Mouse (Mus musculus): ENCODE results near the gene Olfr1493-ps1. TPM values are rescaled to one million over a fixed set of nuclear protein-coding genes. Genes with fewer than 3 reads are reported as not detected.

Olfr1493-ps1 gene
- total and polyA plus RNA-seq, 3 experiments = 0.11 TPM; not detected in 2

GRCm38 (mm10) chr19:13777578-13777977, 54.5 kb downstream of the Olfr1493-ps1 start, which contains the start of gene Olfr1496:
Olfr1496 (plus strand) TSS chr19:13777878.
- ATAC-seq (ENCODE audit: extremely low read depth, insufficient number of reproducible peaks, low FRiP score, poor library complexity, severe bottlenecking) = no peak

More at GRCm38 (mm10) chr19:13777578-13777977, 54.5 kb downstream of the Olfr1493-ps1 start, which contains the start of gene Olfr1496:
- TF ChIP-seq GATA1 (IDR thresholded peaks at IDR 0.05; ENCODE audit: borderline replicate concordance, low read length) = no peak
- TF ChIP-seq POLR2AphosphoS5 (IDR thresholded peaks at IDR 0.05; ENCODE audit: insufficient replicate concordance, low read depth, low read length) = no peak
- no peak for TF ChIP-seq CTCF (IDR thresholded peaks at IDR 0.05; ENCODE audit: low read depth, low read length)
- TF ChIP-seq GATA2 (IDR thresholded peaks at IDR 0.05; ENCODE audit: borderline replicate concordance, low read depth, low read length) = no peak
- no peak for TF ChIP-seq TAL1 (conservative IDR thresholded peaks at IDR 0.05; ENCODE audit: low read depth, low read length)
- no peaks in the 10 kb centered on the region for H3K36me3 ChIP-seq (replicated peaks)
- no peaks in the 10 kb centered on the region for H3K4me1 ChIP-seq (ENCODE audit: insufficient read depth, low read depth, low read length)
- H3K9me3 ChIP-seq (replicated peaks) = no peaks in the 10 kb centered on the region
- no peak for DNase-seq (ENCODE audit: low spot score)
- H3K4me3 ChIP-seq (ENCODE audit: low read depth, low read length) = no peak within 1 kb of the TSS
- no peaks in the 10 kb centered on the region for H3K27me3 ChIP-seq (ENCODE audit: insufficient read depth, low read length)

Other genes starting within 250 kb of the Olfr1493-ps1 start
- not detected in 2 replicates for gene Olfr1475, start 243.1 kb upstream of the Olfr1493-ps1 start, total RNA-seq (2014; fragmentation: Nextera tagmentation)
- gene Olfr1475, start 243.1 kb upstream of the Olfr1493-ps1 start, total RNA-seq (2017) = 0.12 and 0.22 TPM in 2 replicates
- not detected in 2 replicates for gene Olfr1475, start 243.1 kb upstream of the Olfr1493-ps1 start, polyA plus RNA-seq (2012)
- gene Olfr1477, start 222.7 kb upstream of the Olfr1493-ps1 start, total RNA-seq (2014; fragmentation: Nextera tagmentation) = not detected in 2 replicates
- 0.12 TPM in 1 of 2 replicates, not detected in the other for gene Olfr1477, start 222.7 kb upstream of the Olfr1493-ps1 start, total RNA-seq (2017)
- gene Olfr1477, start 222.7 kb upstream of the Olfr1493-ps1 start, polyA plus RNA-seq (2012) = not detected in 2 replicates
- gene Olfr1480, start 195.4 kb upstream of the Olfr1493-ps1 start, total RNA-seq (2014; fragmentation: Nextera tagmentation) = not detected in 2 replicates
- 0.23 TPM in 1 of 2 replicates, not detected in the other for gene Olfr1480, start 195.4 kb upstream of the Olfr1493-ps1 start, total RNA-seq (2017)
- not detected in 2 replicates for gene Olfr1480, start 195.4 kb upstream of the Olfr1493-ps1 start, polyA plus RNA-seq (2012)
- gene Olfr1484, start 139.8 kb upstream of the Olfr1493-ps1 start, total RNA-seq (2014; fragmentation: Nextera tagmentation) = not detected in 2 replicates
- gene Olfr1484, start 139.8 kb upstream of the Olfr1493-ps1 start, total RNA-seq (2017) = 0.06 and 0.76 TPM in 2 replicates
- gene Olfr1484, start 139.8 kb upstream of the Olfr1493-ps1 start, polyA plus RNA-seq (2012) = not detected in 2 replicates
- gene Olfr1487, start 105.9 kb upstream of the Olfr1493-ps1 start, total RNA-seq (2014; fragmentation: Nextera tagmentation) = not detected in 2 replicates
- gene Olfr1487, start 105.9 kb upstream of the Olfr1493-ps1 start, total RNA-seq (2017) = 0.05 and 0.12 TPM in 2 replicates
- not detected in 2 replicates for gene Olfr1487, start 105.9 kb upstream of the Olfr1493-ps1 start, polyA plus RNA-seq (2012)
- gene Olfr1489, start 91.7 kb upstream of the Olfr1493-ps1 start, total RNA-seq (2014; fragmentation: Nextera tagmentation) = not detected in 2 replicates
- 0.12 and 0.44 TPM in 2 replicates for gene Olfr1489, start 91.7 kb upstream of the Olfr1493-ps1 start, total RNA-seq (2017)
- gene Olfr1489, start 91.7 kb upstream of the Olfr1493-ps1 start, polyA plus RNA-seq (2012) = not detected in 2 replicates
- gene Olfr1490, start 72.2 kb upstream of the Olfr1493-ps1 start, total RNA-seq (2014; fragmentation: Nextera tagmentation) = not detected in 2 replicates
- gene Olfr1490, start 72.2 kb upstream of the Olfr1493-ps1 start, total RNA-seq (2017) = 0.06 TPM in 1 of 2 replicates, not detected in the other
- not detected in 2 replicates for gene Olfr1490, start 72.2 kb upstream of the Olfr1493-ps1 start, polyA plus RNA-seq (2012)
- not detected in 2 replicates for gene Olfr1491, start 26.0 kb upstream of the Olfr1493-ps1 start, total RNA-seq (2014; fragmentation: Nextera tagmentation)
- 0.11 and 0.12 TPM in 2 replicates for gene Olfr1491, start 26.0 kb upstream of the Olfr1493-ps1 start, total RNA-seq (2017)
- not detected in 2 replicates for gene Olfr1491, start 26.0 kb upstream of the Olfr1493-ps1 start, polyA plus RNA-seq (2012)
- gene Olfr1494, start 16.4 kb downstream of the Olfr1493-ps1 start, total RNA-seq (2014; fragmentation: Nextera tagmentation) = not detected in 2 replicates
- 0.05 and 0.12 TPM in 2 replicates for gene Olfr1494, start 16.4 kb downstream of the Olfr1493-ps1 start, total RNA-seq (2017)
- not detected in 2 replicates for gene Olfr1494, start 16.4 kb downstream of the Olfr1493-ps1 start, polyA plus RNA-seq (2012)
- gene Olfr1495, start 41.3 kb downstream of the Olfr1493-ps1 start, total RNA-seq (2014; fragmentation: Nextera tagmentation) = not detected in 2 replicates
- not detected in 2 replicates for gene Olfr1495, start 41.3 kb downstream of the Olfr1493-ps1 start, total RNA-seq (2017)
- gene Olfr1495, start 41.3 kb downstream of the Olfr1493-ps1 start, polyA plus RNA-seq (2012) = not detected in 2 replicates
- not detected in 2 replicates for gene Olfr1496, start 54.6 kb downstream of the Olfr1493-ps1 start, total RNA-seq (2014; fragmentation: Nextera tagmentation)
- gene Olfr1496, start 54.6 kb downstream of the Olfr1493-ps1 start, total RNA-seq (2017) = 0.27 and 0.29 TPM in 2 replicates
- not detected in 2 replicates for gene Olfr1496, start 54.6 kb downstream of the Olfr1493-ps1 start, polyA plus RNA-seq (2012)
- not detected in 2 replicates for gene Olfr1497, start 74.9 kb downstream of the Olfr1493-ps1 start, total RNA-seq (2014; fragmentation: Nextera tagmentation)
- 0.06 TPM in 1 of 2 replicates, not detected in the other for gene Olfr1497, start 74.9 kb downstream of the Olfr1493-ps1 start, total RNA-seq (2017)
- not detected in 2 replicates for gene Olfr1497, start 74.9 kb downstream of the Olfr1493-ps1 start, polyA plus RNA-seq (2012)
- not detected in 2 replicates for gene Olfr1499, start 96.2 kb downstream of the Olfr1493-ps1 start, total RNA-seq (2014; fragmentation: Nextera tagmentation)
- gene Olfr1499, start 96.2 kb downstream of the Olfr1493-ps1 start, total RNA-seq (2017) = 0.46 TPM in 1 of 2 replicates, not detected in the other
- not detected in 2 replicates for gene Olfr1499, start 96.2 kb downstream of the Olfr1493-ps1 start, polyA plus RNA-seq (2012)
- gene Olfr1500, start 107.2 kb downstream of the Olfr1493-ps1 start, total RNA-seq (2014; fragmentation: Nextera tagmentation) = not detected in 2 replicates
- not detected in 2 replicates for gene Olfr1500, start 107.2 kb downstream of the Olfr1493-ps1 start, total RNA-seq (2017)
- not detected in 2 replicates for gene Olfr1500, start 107.2 kb downstream of the Olfr1493-ps1 start, polyA plus RNA-seq (2012)
- not detected in 2 replicates for gene Olfr1501, start 127.4 kb downstream of the Olfr1493-ps1 start, total RNA-seq (2014; fragmentation: Nextera tagmentation)
- 0.05 TPM in 1 of 2 replicates, not detected in the other for gene Olfr1501, start 127.4 kb downstream of the Olfr1493-ps1 start, total RNA-seq (2017)
- gene Olfr1501, start 127.4 kb downstream of the Olfr1493-ps1 start, polyA plus RNA-seq (2012) = not detected in 2 replicates
- gene Olfr1502, start 138.5 kb downstream of the Olfr1493-ps1 start, total RNA-seq (2014; fragmentation: Nextera tagmentation) = not detected in 2 replicates
- 0.38 TPM in 1 of 2 replicates, not detected in the other for gene Olfr1502, start 138.5 kb downstream of the Olfr1493-ps1 start, total RNA-seq (2017)
- not detected in 2 replicates for gene Olfr1502, start 138.5 kb downstream of the Olfr1493-ps1 start, polyA plus RNA-seq (2012)
- not detected in 2 replicates for gene Olfr1504, start 174.7 kb downstream of the Olfr1493-ps1 start, total RNA-seq (2014; fragmentation: Nextera tagmentation)
- gene Olfr1504, start 174.7 kb downstream of the Olfr1493-ps1 start, total RNA-seq (2017) = 0.12 and 0.38 TPM in 2 replicates
- gene Olfr1504, start 174.7 kb downstream of the Olfr1493-ps1 start, polyA plus RNA-seq (2012) = not detected in 2 replicates
- not detected in 2 replicates for gene Olfr1505, start 190.3 kb downstream of the Olfr1493-ps1 start, total RNA-seq (2014; fragmentation: Nextera tagmentation)
- gene Olfr1505, start 190.3 kb downstream of the Olfr1493-ps1 start, total RNA-seq (2017) = 0.33 TPM in 1 of 2 replicates, not detected in the other
- not detected in 2 replicates for gene Olfr1505, start 190.3 kb downstream of the Olfr1493-ps1 start, polyA plus RNA-seq (2012)

Measured in G1E (cell line).